Mouse (Mus musculus) heart, postnatal 36 days (tissue): ENCODE measurements around the gene Ces1c. TPM values are rescaled to one million over a fixed set of nuclear protein-coding genes. Genes with fewer than 3 reads are reported as not detected.

Experiments
- DNase-seq, 2 experiments: peaks; one replicate each; pipeline ENCODE4 v3.0.0; 2021 to 2022
- intact Hi-C: fragments of 180-260 bp; cut with DNase I; formaldehyde crosslinking; loops from one replicate; pipeline ENCODE4 v1.15.1; 2025
- total RNA-seq, 2 experiments: library from RNA; stranded (reverse); gene quantifications; 2 replicates each; pipeline ENCODE4 v1.2.3; 2021

The Ces1c gene
- not detected for total RNA-seq

- intact Hi-C loops: no loop called here
- no peak for DNase-seq
Measured at GRCm38 (mm10) chr8:93131233-93131980, at the start of gene Ces1c. Ces1c (minus strand) TSS chr8:93131283.

- intact Hi-C loops: no loop called here
- peak in 1 of 2 experiments; percentile 28 for DNase-seq
Measured at GRCm38 (mm10) chr8:93180581-93181129, 49.6 kb upstream of the Ces1c start.

- intact Hi-C loops: no loop called here
- DNase-seq: no peak
Measured at GRCm38 (mm10) chr8:93176593-93176992, 45.5 kb upstream of the Ces1c start.

- no peak for DNase-seq
Measured at GRCm38 (mm10) chr8:93174554-93174953, 43.5 kb upstream of the Ces1c start.

GRCm38 (mm10) chr8:93171846-93172590, 40.9 kb upstream of the Ces1c start:
- intact Hi-C loops: no loop called here
- peak; percentile 55 to 63 for DNase-seq

More at GRCm38 (mm10) chr8:93174554-93174953, 43.5 kb upstream of the Ces1c start:
- intact Hi-C loops: no loop called here

GRCm38 (mm10) chr8:93163363-93163762, 32.3 kb upstream of the Ces1c start:
- DNase-seq: no peak
- intact Hi-C loops: no loop called here

- intact Hi-C loops: no loop called here
- no peak for DNase-seq
Measured at GRCm38 (mm10) chr8:93151401-93151800, 20.3 kb upstream of the Ces1c start.

- intact Hi-C loops: no loop called here
- no peak for DNase-seq
Measured at GRCm38 (mm10) chr8:93147331-93147730, 16.2 kb upstream of the Ces1c start.

- intact Hi-C loops: loop anchor here (5.0 kb wide), 2 partner anchors 83 to 257 kb away; no protein-coding TSS in a partner anchor
- DNase-seq: peak; percentile 47 to 52
Measured at GRCm38 (mm10) chr8:93140696-93141095, 9.6 kb upstream of the Ces1c start.

GRCm38 (mm10) chr8:93132196-93132595, 1.1 kb upstream of the Ces1c start:
- DNase-seq: no peak
- intact Hi-C loops: no loop called here

GRCm38 (mm10) chr8:93126476-93126875, 4.6 kb downstream of the Ces1c start:
- DNase-seq: no peak
- intact Hi-C loops: no loop called here

GRCm38 (mm10) chr8:93122005-93122404, 9.1 kb downstream of the Ces1c start:
- DNase-seq: no peak
- intact Hi-C loops: no loop called here

GRCm38 (mm10) chr8:93095376-93095775, 35.7 kb downstream of the Ces1c start:
- intact Hi-C loops: loop anchor here (1.0 to 2.0 kb wide), 2 partner anchors 37 to 84 kb away; no protein-coding TSS in a partner anchor
- DNase-seq: peak; percentile 18 to 27

- intact Hi-C loops: no loop called here
- no peak for DNase-seq
Measured at GRCm38 (mm10) chr8:93091324-93091723, 39.8 kb downstream of the Ces1c start.

- DNase-seq: no peak
- intact Hi-C loops: no loop called here
Measured at GRCm38 (mm10) chr8:93088686-93089122, 42.4 kb downstream of the Ces1c start.

GRCm38 (mm10) chr8:93088193-93088592, 42.9 kb downstream of the Ces1c start:
- DNase-seq: no peak
- intact Hi-C loops: no loop called here

- no peak for DNase-seq
- intact Hi-C loops: no loop called here
Measured at GRCm38 (mm10) chr8:93079887-93080286, 51.2 kb downstream of the Ces1c start, which contains the start of gene Ces1b. Ces1b (minus strand) TSS chr8:93080017.

GRCm38 (mm10) chr8:93075251-93075650, 55.8 kb downstream of the Ces1c start:
- peak; percentile 21 to 45 for DNase-seq
- intact Hi-C loops: no loop called here

- DNase-seq: no peak
- intact Hi-C loops: no loop called here
Measured at GRCm38 (mm10) chr8:93063416-93064117, 67.5 kb downstream of the Ces1c start.

GRCm38 (mm10) chr8:93059185-93059584, 71.9 kb downstream of the Ces1c start:
- DNase-seq: peak; percentile 49 to 63
- intact Hi-C loops: loop anchor here (1.0 to 5.0 kb wide), 4 partner anchors 36 to 371 kb away; no protein-coding TSS in a partner anchor
